Mouse (Mus musculus): Measurements from ENCODE around the gene Myt1l.

The Myt1l gene

DNA sequence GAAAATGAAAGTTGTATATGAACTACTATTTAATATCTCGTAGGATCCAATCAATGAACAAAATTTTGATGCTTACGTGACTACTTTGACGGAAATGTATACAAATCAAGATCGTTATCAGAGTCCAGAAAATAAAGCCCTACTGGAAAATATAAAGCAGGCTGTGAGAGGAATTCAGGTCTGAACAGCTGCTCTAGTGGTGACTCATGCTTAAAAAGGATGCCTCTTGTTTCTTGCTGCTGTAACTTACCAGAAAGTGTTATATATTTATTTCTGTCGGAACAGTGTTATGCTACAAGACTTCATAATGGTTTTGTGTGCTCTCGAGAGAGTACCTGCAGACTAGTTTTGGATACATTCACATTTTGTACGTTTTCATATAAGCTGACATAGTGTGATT is 392.1 kb downstream of the Myt1l start:
- DNase-seq = no peak

- DNase-seq = no peak
These were observed 393.3 kb downstream of the Myt1l start for GRCm38 (mm10) chr12:29921481-29921880.

- DNase-seq = peak; percentile 55 to 69
These were observed 398.7 kb downstream of the Myt1l start for GRCm38 (mm10) chr12:29926896-29927295.

DNA sequence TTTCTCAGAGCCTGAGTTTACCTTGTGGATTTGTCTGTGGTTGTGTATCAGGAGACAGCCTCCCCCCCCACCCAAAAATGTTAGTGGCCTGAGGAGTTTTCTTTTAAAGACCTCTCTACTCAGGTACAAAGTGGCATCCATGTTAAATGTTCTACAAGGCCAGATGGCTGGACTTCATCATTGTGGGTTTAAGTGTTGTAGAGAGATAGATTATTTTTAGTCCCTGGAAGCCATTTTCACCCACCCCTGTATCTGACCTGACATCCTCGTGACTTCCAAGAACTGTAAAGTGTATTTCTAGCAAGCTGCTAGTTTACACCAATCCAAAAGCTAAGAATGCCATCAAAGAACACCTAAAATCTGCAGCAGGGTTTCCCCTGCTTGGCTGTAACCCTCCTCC is 402.4 kb downstream of the Myt1l start:
- DNase-seq = no peak

DNA sequence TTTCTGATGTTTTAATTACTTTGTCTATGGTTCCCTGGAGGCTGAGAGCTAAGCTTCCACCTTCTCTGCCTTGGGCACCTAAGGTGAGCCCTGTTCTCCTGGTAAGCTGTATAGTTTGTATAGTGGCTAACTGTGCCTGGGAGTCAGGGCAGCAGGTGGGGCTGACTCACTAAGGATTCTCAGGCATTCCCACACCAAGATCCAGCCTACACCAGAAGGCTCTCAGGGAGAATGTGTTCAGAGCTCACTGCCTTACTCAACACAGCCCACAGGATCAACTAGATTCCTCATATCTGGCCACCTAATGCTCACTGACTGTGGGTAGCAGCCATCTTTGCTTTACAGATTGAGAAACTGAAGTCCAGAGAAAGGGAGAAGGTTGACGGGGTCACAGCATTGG is 404.8 kb downstream of the Myt1l start:
- peak in 1 of 2 experiments; percentile 3 for DNase-seq

- peak in 1 of 2 experiments; percentile 16 for DNase-seq
These were observed 405.3 kb downstream of the Myt1l start for GRCm38 (mm10) chr12:29933501-29933900.

- DNase-seq = peak in 1 of 2 experiments; percentile 10
These were observed 406.0 kb downstream of the Myt1l start for GRCm38 (mm10) chr12:29934120-29934581.

DNA sequence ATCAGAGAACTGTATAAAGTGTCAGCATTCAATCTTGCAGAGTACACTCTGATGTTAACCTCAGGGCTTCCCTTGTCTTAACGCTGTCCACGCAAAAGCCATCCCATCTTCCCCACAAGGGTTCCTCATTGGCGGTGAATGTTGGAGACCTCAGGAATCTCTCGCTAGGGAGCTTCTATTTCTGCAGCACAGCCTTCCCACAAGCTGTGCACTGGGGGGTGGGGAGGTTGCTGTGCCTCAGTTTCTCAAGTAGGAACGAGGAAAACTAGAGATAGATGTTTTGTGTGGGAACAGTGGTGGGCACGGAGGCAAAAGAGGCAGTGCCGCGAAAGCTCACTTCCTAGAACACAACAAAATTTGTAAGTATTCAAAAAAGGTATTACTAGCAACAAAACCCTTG is 409.1 kb downstream of the Myt1l start, which contains the start of gene Pxdn:
Gene Pxdn (plus strand): TSS at position 301 of the 400 bp plus-strand sequence.
- DNase-seq = no peak

- DNase-seq = peak; percentile 78 to 88
These were observed 409.7 kb downstream of the Myt1l start for GRCm38 (mm10) chr12:29937851-29938375.

DNA sequence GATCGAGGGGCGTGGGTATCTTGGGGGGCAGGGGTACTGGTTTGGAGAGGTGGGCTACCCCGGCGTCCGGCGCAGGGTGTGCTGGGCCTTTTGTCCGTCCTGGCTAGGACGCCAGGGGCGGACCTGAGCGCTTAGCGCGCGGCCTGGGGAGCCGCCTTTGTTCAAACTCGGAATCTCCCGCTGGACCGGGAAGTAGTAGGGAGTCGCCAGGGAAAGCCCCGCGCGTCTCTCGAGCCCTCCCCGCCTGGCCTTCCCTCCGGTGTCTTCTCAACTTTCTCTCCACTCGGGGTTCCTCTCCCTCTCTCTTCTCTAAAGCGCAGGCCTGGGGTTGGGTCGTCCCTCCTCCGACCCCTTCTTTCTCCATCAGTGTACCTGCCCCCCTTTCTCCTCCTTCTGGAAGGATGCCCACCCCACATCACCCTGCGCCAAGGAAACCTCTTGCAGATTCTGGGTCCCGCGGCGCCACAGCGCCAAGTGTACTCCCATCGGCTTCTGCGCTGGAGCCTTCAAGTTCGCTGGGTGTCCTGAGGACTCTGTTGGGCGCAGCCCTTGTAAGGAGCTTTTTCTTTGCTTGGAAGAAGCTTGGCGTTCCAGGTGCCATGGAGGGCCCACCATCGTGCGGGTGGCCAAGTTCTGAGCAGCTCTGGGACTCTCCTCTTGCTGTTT is 410.3 kb downstream of the Myt1l start:
- peak; percentile 75 to 82 for DNase-seq

GRCm38 (mm10) chr12:29939261-29939671 is 411.1 kb downstream of the Myt1l start:
- DNase-seq = peak; percentile 20 to 40

DNA sequence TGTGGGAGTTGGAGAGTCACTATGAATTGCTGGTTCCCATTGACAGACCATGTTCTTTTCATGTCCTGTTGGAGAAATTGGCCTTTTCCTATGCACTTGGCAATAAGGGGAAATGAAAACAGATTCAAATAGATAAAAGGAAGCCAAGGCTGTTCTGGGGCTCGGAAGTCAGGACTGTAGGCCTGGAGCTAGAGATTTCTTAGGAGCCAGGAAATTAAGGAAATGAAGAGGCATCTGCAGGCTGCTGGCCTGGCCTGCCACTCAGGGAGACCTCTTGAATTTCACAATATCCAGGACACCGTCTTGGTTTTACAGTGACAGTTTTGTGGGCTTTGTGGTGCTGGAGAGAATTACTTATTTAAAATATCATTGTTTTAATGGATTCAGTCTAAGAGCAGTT is 414.3 kb downstream of the Myt1l start:
- DNase-seq = peak in 1 of 2 experiments; percentile 12

DNA sequence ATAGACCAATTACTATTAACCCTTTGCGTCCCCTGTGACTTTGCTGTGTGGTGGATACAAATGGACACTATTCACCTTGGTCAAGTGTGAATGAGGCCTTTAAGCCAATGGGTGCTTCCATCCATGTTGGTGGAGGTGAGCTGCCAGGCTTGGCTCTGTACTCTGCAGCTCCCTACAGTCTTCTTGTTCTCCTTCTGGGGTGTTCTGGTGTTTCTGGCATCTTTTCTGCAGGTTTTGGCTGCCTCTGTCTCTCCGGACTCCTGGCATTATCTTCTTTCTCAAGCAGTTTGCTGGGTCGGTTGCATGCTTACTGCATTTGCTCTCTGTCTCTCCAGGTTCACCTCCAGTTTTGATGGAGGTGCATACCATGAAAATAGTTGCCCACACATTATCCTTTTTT is 416.5 kb downstream of the Myt1l start:
- DNase-seq = no peak

DNA sequence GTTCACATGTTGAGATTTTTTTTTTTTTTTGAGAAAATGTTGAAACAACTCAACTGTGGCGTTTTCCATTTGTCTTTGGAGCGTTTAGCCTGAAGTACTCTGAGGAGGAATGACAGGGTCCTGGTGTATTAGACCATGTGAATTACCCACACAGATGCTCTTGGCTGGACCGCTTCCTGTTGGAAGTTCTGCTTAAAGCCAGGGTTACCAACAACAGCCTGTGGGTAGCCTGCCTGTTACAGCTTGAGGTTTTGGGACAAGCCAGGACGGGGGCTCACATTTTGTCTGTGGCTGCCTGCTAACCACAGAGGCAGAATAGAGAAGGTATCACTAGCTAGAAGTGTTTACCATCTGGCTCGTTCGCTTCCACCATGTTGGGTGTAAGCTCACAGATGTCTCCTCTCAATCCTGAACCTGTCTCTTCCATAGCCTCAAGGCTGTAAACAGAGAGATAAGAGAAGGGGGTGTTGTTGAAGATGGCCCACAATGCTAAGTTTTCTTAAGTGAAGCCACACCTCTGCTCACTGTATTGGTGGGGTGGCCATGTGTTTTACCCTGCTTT is 417.1 kb downstream of the Myt1l start:
- no peak for DNase-seq

DNA sequence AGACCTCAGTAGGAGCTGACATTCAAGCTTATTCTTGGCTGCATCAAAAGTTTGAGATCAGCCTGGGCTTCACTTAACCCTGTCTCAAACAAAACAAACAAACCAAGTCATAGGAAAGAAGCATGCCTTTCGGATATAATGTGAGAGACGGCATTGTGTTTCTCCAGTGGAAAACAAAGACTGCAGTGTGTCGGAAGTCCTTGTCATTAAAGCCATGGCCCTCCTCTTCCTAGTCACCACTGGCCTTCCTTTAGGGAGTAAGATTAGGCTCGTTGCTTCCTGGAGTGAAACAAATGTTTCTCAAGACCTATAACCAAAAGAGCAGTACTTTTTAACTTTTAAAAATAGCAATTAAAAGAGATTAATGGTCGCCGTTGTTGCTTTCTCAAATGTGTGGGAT is 422.9 kb downstream of the Myt1l start:
- DNase-seq = no peak

DNA sequence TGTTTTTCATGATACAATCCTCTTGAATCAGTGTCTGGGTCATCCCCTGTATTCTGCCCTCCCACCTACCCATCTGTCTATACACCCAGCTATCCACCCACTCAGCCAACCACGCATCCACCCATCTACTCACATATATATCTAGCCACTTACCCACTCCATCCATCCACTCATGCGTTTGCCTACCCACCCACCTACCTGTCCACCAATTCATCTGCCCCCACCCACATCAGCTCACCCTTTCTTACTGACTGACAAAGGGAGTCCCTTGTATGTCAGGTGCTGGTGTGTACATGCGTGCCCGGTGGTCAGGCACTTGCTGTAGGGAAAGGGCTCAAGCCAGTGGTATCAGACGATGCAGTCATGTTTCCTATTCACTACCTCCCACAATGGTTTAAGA is 423.3 kb downstream of the Myt1l start:
- DNase-seq = no peak

GRCm38 (mm10) chr12:29952102-29952501 is 423.9 kb downstream of the Myt1l start:
- DNase-seq = peak; percentile 52 to 62

DNA sequence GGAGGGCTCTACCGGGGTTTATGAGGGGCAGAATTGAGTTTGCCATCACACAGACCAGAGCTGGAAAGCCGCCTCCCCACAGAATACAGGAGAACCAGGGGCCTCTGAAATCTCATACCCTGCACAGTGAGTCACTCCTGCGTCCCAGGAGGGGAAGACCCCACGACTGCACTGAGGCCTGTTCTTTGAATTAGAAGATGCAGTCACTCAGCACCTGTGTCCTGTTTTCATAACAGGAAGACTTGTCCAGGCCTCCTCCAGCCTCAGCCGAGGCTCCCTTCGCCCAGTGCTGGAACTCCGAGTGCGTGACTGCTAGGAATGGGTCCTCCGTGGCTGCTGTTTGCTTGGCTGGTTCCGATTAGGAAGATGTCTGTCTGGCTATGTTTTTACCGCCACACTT is 425.8 kb downstream of the Myt1l start:
- DNase-seq = no peak

GRCm38 (mm10) chr12:29954464-29954863 is 426.3 kb downstream of the Myt1l start:
- DNase-seq = no peak

- DNase-seq = peak in 1 of 2 experiments; percentile 31
These were observed 428.8 kb downstream of the Myt1l start for GRCm38 (mm10) chr12:29956969-29957368.

DNA sequence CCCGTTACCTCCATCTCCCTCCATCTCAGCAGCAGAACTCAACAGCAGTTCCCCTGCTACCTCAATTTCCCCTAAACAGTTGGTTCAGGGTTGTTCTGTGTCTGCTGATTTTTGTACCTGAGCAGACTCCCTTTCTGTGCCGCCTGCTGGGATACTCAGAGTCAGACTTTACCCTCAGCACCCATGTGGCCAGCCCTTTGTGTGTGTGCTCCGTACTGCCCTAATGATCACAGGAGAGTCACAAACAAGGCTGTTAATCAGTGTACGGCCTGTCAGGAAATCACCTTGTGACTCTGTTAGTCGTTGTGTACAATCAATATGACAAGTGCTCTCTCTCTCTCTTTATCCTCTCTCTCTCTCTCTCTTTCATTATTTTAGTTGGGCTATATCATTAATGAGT is 430.5 kb downstream of the Myt1l start:
- no peak for DNase-seq

DNA sequence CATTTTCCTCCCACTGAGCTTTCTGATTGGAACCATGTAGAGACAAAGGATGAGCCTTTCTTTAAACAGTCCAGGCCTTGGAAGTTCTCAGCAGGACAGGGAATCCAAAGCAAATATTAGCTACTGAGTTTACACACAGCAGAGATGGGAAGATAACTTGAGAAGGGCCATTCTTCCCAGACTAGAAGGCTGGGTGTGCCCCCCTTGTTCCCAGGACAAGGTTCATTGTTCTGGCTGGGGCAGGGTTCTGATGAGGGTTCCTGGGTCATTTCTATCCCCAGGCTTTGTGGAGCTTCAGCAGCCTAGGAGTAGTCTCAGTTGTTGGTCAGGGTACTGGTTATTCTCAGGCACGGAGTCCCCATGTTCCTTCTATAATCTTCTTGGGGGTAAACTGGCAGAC is 432.9 kb downstream of the Myt1l start:
- DNase-seq = peak in 1 of 2 experiments; percentile 49

GRCm38 (mm10) chr12:29965016-29965415 is 436.8 kb downstream of the Myt1l start:
- DNase-seq = peak in 1 of 2 experiments; percentile 56

- no peak for DNase-seq
These were observed 443.7 kb downstream of the Myt1l start for GRCm38 (mm10) chr12:29971795-29972464.
